Mouse (Mus musculus): ENCODE results near the gene Cavin4. TPM values are rescaled to one million over a fixed set of nuclear protein-coding genes. Genes with fewer than 3 reads are reported as not detected.

Cavin4 gene
- polyA plus RNA-seq, 1 experiment from 2014 or later: 1.5 TPM

GRCm38 (mm10) chr4:48690640-48691039 lies 27.3 kb downstream of the Cavin4 start:
- Histone ChIP-seq H3K9ac (ENCODE audit: low read length) (no peak overlapping the region), H3K4me1 (ENCODE audit: control insufficient read depth, insufficient read depth, low read length) (no peaks in the 10 kb centered on the region), H3K4me2 (ENCODE audit: low read depth) (no peak overlapping the region), H3K4me3 (ENCODE audit: low read depth, low read length) (no peak overlapping the region), H3K36me3 (ENCODE audit: control insufficient read depth, insufficient read depth, low read length) (no peaks in the 10 kb centered on the region), H3K27me3 (ENCODE audit: control insufficient read depth, insufficient read depth, low read length) (no peaks in the 10 kb centered on the region), H3K27ac (ENCODE audit: low read depth, low read length) (no peak overlapping the region), H3K9me3 (ENCODE audit: control insufficient read depth, low read length) (no peaks in the 10 kb centered on the region)
- WGBS: 84% methylated on average over 9 of the region's 9 CpGs
- no peak for ATAC-seq (ENCODE audit: insufficient read depth, low FRiP score, low TSS enrichment)
- no peak for DNase-seq (ENCODE audit: low spot score)

- WGBS: 48% methylated on average over 7 of the region's 7 CpGs
- H3K9me3 ChIP-seq (ENCODE audit: control insufficient read depth, low read length): no peaks in the 10 kb centered on the region
- no peak overlapping the region for H3K27ac ChIP-seq (ENCODE audit: low read depth, low read length)
- no peak overlapping the region for H3K4me3 ChIP-seq (ENCODE audit: low read depth, low read length)
- no peaks in the 10 kb centered on the region for H3K4me1 ChIP-seq (ENCODE audit: control insufficient read depth, insufficient read depth, low read length)
- H3K36me3 ChIP-seq (ENCODE audit: control insufficient read depth, insufficient read depth, low read length): no peaks in the 10 kb centered on the region
- no peak overlapping the region for H3K9ac ChIP-seq (ENCODE audit: low read length)
- no peaks in the 10 kb centered on the region for H3K27me3 ChIP-seq (ENCODE audit: control insufficient read depth, insufficient read depth, low read length)
- H3K4me2 ChIP-seq (ENCODE audit: low read depth): no peak overlapping the region
- DNase-seq (ENCODE audit: low spot score) (peak; percentile 72), ATAC-seq (ENCODE audit: insufficient read depth, low FRiP score, low TSS enrichment) (peak; percentile 75)
These were observed 28.6 kb downstream of the Cavin4 start for GRCm38 (mm10) chr4:48691793-48692437.

GRCm38 (mm10) chr4:48692736-48693292 lies 29.5 kb downstream of the Cavin4 start:
- Histone ChIP-seq H3K36me3 (ENCODE audit: control insufficient read depth, insufficient read depth, low read length) (no peaks in the 10 kb centered on the region), H3K9ac (ENCODE audit: low read length) (no peak overlapping the region), H3K9me3 (ENCODE audit: control insufficient read depth, low read length) (no peaks in the 10 kb centered on the region), H3K4me2 (ENCODE audit: low read depth) (no peak overlapping the region), H3K27ac (ENCODE audit: low read depth, low read length) (no peak overlapping the region), H3K4me3 (ENCODE audit: low read depth, low read length) (no peak overlapping the region), H3K4me1 (ENCODE audit: control insufficient read depth, insufficient read depth, low read length) (no peaks in the 10 kb centered on the region), H3K27me3 (ENCODE audit: control insufficient read depth, insufficient read depth, low read length) (no peaks in the 10 kb centered on the region)
- WGBS: 46% methylated on average over 9 of the region's 9 CpGs
- DNase-seq (ENCODE audit: low spot score): no peak
- ATAC-seq (ENCODE audit: insufficient read depth, low FRiP score, low TSS enrichment): no peak

GRCm38 (mm10) chr4:48696706-48697105 lies 33.4 kb downstream of the Cavin4 start:
- Histone ChIP-seq H3K36me3 (ENCODE audit: control insufficient read depth, insufficient read depth, low read length) (no peaks in the 10 kb centered on the region), H3K9me3 (ENCODE audit: control insufficient read depth, low read length) (no peaks in the 10 kb centered on the region), H3K27me3 (ENCODE audit: control insufficient read depth, insufficient read depth, low read length) (no peaks in the 10 kb centered on the region), H3K27ac (ENCODE audit: low read depth, low read length) (no peak overlapping the region), H3K4me1 (ENCODE audit: control insufficient read depth, insufficient read depth, low read length) (no peaks in the 10 kb centered on the region), H3K9ac (ENCODE audit: low read length) (no peak overlapping the region), H3K4me3 (ENCODE audit: low read depth, low read length) (no peak overlapping the region), H3K4me2 (ENCODE audit: low read depth) (no peak overlapping the region)
- no peak for DNase-seq (ENCODE audit: low spot score)
- WGBS: 94% methylated on average over 3 of the region's 3 CpGs
- ATAC-seq (ENCODE audit: insufficient read depth, low FRiP score, low TSS enrichment): no peak

GRCm38 (mm10) chr4:48697302-48697701 lies 34.0 kb downstream of the Cavin4 start:
- Histone ChIP-seq H3K27ac (ENCODE audit: low read depth, low read length) (no peak overlapping the region), H3K9ac (ENCODE audit: low read length) (no peak overlapping the region), H3K27me3 (ENCODE audit: control insufficient read depth, insufficient read depth, low read length) (no peaks in the 10 kb centered on the region), H3K4me2 (ENCODE audit: low read depth) (no peak overlapping the region), H3K36me3 (ENCODE audit: control insufficient read depth, insufficient read depth, low read length) (no peaks in the 10 kb centered on the region), H3K9me3 (ENCODE audit: control insufficient read depth, low read length) (no peaks in the 10 kb centered on the region), H3K4me3 (ENCODE audit: low read depth, low read length) (no peak overlapping the region), H3K4me1 (ENCODE audit: control insufficient read depth, insufficient read depth, low read length) (no peaks in the 10 kb centered on the region)
- no peak for DNase-seq (ENCODE audit: low spot score)
- no peak for ATAC-seq (ENCODE audit: insufficient read depth, low FRiP score, low TSS enrichment)
- WGBS: 61% methylated on average over 11 of the region's 11 CpGs

- Histone ChIP-seq H3K4me1 (ENCODE audit: control insufficient read depth, insufficient read depth, low read length) (no peaks in the 10 kb centered on the region), H3K4me3 (ENCODE audit: low read depth, low read length) (no peak overlapping the region), H3K36me3 (ENCODE audit: control insufficient read depth, insufficient read depth, low read length) (no peaks in the 10 kb centered on the region), H3K9me3 (ENCODE audit: control insufficient read depth, low read length) (no peaks in the 10 kb centered on the region), H3K9ac (ENCODE audit: low read length) (no peak overlapping the region), H3K27ac (ENCODE audit: low read depth, low read length) (no peak overlapping the region), H3K27me3 (ENCODE audit: control insufficient read depth, insufficient read depth, low read length) (no peaks in the 10 kb centered on the region), H3K4me2 (ENCODE audit: low read depth) (no peak overlapping the region)
- DNase-seq (ENCODE audit: low spot score) (no peak), ATAC-seq (ENCODE audit: insufficient read depth, low FRiP score, low TSS enrichment) (no peak)
- 67% methylated on average over 8 of the region's 8 CpGs for WGBS
These were observed 52.7 kb downstream of the Cavin4 start for GRCm38 (mm10) chr4:48715865-48716650.

- H3K36me3 ChIP-seq (ENCODE audit: control insufficient read depth, insufficient read depth, low read length): no peaks in the 10 kb centered on the region
- no peak overlapping the region for H3K27ac ChIP-seq (ENCODE audit: low read depth, low read length)
- H3K9ac ChIP-seq (ENCODE audit: low read length): no peak overlapping the region
- no peak for ATAC-seq (ENCODE audit: insufficient read depth, low FRiP score, low TSS enrichment)
- H3K27me3 ChIP-seq (ENCODE audit: control insufficient read depth, insufficient read depth, low read length): no peaks in the 10 kb centered on the region
- H3K4me1 ChIP-seq (ENCODE audit: control insufficient read depth, insufficient read depth, low read length): no peaks in the 10 kb centered on the region
- no peak overlapping the region for H3K4me3 ChIP-seq (ENCODE audit: low read depth, low read length)
- H3K4me2 ChIP-seq (ENCODE audit: low read depth): no peak overlapping the region
- no peaks in the 10 kb centered on the region for H3K9me3 ChIP-seq (ENCODE audit: control insufficient read depth, low read length)
- 58% methylated on average over 4 of the region's 4 CpGs for WGBS
- DNase-seq (ENCODE audit: low spot score): no peak
These were observed 53.5 kb downstream of the Cavin4 start for GRCm38 (mm10) chr4:48716817-48717216.

Data from neural tube, embryonic 11.5 days (tissue).